Mouse (Mus musculus) left cerebral cortex, adult 11 months (tissue): Measurements from ENCODE around the gene Rer1.

Experiments
- DNase-seq: peaks from one replicate; pipeline ENCODE4 v3.0.0; 2022; ENCODE audit warnings: low spot score

Rer1 gene

GRCm38 (mm10) chr4:155086108-155087024 lies at the start of gene Rer1, which contains the start of gene Morn1:
Rer1 (minus strand) TSS chr4:155086382.
Morn1 (plus strand) TSS chr4:155086577.
- DNase-seq = peak; percentile 100

GRCm38 (mm10) chr4:155134686-155135172 lies 48.5 kb upstream of the Rer1 start:
- no peak for DNase-seq

GRCm38 (mm10) chr4:155133658-155134417 lies 47.7 kb upstream of the Rer1 start:
- DNase-seq = no peak

- DNase-seq = no peak
Measured at GRCm38 (mm10) chr4:155133188-155133587, 47.0 kb upstream of the Rer1 start.

DNA sequence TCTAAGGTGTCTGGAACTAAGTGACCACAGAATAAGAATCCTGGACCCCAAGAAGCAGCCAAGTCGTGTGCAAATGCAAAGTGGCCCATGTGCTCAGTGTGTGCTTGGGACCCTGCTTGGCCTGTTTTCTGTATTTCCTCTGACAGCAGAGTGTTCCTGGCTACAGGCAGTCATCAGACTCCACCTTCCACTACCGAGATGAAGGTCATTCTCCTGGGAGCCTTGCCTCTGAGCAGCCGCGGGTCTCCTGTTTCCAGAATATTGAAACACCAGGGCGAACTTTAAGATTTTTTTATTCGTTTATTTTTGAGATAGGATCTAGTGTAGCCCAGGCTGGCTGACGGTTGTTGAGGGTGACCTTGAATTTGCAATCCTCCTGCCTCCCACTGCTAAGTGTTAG lies 44.4 kb upstream of the Rer1 start:
- no peak for DNase-seq

GRCm38 (mm10) chr4:155129996-155130395 lies 43.8 kb upstream of the Rer1 start:
- peak; percentile 81 for DNase-seq

- DNase-seq = no peak
Measured at GRCm38 (mm10) chr4:155129132-155129917, 43.1 kb upstream of the Rer1 start.

DNA sequence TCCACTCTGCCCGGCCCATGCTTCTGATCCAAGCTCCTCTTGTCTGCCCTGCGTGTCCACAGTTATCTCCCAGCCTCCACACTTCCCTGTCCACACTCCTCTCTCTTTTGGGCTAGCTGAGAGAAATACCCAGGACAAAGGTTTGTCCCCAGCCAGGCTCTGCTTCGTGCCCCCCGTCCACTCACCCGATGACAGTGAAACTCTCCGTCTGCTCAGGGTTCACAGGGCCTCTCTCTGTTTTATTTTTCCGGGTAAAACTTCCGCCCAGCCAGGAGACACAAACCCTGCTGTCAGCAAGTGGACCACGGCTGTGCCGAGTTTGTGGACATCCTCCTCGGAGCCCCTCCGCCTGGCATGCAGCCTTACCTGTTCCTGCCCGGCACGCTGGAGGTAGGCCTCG lies 42.2 kb upstream of the Rer1 start:
- no peak for DNase-seq

- no peak for DNase-seq
Measured at GRCm38 (mm10) chr4:155126602-155127372, 40.6 kb upstream of the Rer1 start.

DNA sequence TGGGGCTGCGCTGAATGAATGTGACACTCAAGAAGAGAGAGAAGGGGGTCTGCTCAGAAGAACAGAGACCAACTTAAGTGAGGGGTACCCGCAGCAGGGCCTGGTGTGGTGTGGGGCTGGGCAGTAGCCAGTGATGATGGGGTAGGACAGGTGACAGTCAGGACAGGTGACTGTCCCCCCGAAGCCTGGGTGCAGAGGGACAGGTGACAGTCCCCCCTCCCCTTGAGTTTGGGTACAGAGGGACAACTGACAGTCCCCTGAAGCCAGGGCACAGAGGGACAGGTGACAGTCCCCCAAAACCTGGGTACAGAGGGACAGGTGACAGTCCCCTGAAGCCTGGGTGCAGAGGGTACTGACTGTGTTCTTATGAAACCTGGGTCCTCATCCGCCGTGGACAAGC lies 40.0 kb upstream of the Rer1 start:
- DNase-seq = no peak

DNA sequence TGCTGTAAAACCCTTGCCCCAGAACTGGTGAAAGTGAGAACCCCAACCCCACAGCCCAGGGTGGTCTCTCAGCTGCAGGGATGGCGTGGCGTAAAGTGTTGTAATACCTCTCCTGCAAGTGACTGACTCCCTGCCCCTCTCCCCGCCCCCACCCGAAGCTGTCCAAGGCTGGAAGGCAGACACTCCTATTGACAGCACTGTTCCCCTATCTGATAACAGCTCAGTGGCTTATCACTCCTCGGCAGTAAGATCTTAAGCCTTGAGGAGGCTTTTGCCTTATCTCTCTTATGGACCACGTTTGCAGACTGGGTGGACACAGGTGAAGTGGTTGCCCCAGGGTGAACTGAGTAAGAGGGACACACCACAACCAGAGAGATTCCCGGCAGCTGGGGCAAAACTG lies 39.1 kb upstream of the Rer1 start:
- no peak for DNase-seq

GRCm38 (mm10) chr4:155123868-155124534 lies 37.8 kb upstream of the Rer1 start:
- DNase-seq = no peak

- peak; percentile 95 for DNase-seq
Measured at GRCm38 (mm10) chr4:155122444-155123040, 36.4 kb upstream of the Rer1 start.

DNA sequence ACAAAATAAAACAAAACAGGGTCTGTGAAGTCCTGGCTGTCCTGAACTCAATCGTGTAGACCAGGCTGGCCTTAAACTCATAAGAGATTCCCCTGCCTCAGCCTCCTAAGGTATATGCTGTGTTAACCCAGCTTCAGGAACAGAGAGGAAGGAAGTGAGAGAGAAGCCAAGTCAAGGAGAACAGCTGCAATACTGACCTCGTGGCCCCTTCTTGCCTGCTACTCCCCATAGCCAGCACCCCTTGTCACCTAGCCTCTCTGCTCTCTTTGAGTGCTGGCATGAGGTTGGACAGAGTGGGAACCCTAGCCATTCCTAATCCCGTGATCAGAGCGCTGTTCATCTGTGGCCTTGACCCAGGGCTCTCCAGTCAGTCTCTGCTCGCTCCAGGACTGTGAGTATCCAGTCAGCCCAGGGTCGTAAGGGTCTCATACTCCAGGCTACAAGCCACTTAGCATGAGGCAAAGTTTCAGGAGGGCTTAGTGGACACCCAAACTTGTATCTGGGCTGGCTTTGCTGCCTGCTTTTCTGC lies 35.8 kb upstream of the Rer1 start:
- DNase-seq = no peak

- no peak for DNase-seq
Measured at GRCm38 (mm10) chr4:155121222-155121621, 35.0 kb upstream of the Rer1 start.

- DNase-seq = no peak
Measured at GRCm38 (mm10) chr4:155120583-155120982, 34.4 kb upstream of the Rer1 start.

GRCm38 (mm10) chr4:155120038-155120437 lies 33.9 kb upstream of the Rer1 start:
- no peak for DNase-seq

DNA sequence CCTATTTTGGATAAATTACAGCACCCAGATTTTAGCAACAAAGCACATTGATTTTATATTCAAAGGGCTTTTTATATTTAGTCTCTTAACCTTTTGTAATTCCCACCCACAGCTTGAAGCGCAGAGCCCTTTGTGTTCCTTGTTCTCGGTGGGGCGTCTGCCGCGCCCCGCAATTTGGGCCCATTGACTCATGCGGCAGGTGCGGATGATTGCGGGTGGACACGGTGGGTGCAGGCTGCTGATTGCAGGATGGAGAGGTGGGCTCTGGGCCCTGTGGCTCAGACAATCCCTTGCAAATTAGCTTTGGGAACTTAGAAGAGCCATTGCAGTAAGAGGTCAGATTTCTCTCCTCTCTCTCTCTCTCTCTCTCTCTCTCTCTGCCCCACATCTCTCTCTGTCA lies 32.1 kb upstream of the Rer1 start:
- no peak for DNase-seq

DNA sequence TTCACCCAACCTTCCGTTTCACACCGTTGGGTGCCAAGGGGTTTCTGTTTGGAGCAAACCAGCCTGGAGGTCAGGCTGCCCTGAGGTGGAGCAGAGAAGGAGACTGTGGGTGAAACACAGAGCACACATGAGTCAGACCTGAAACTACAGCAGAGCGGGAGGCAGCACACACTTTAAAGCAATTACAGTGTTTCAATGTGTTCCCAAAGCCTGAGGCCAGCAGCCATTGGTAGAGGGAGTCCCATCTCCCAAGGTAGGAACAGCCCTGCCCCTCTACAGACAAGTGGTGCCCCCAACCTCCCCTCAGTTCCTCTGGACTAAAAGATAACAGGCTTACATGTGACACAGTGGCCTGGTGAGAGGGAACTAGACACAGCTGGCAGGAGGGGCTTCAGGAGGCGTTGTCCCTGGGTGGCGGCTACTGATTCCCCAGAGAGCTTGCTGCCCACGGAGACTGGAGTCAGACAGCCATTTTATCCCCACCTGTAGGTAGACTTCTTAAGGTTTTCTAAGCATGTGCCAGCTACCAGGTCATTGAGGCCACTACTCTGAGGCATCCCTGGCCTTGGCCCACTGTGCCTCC lies 31.3 kb upstream of the Rer1 start:
- no peak for DNase-seq

DNA sequence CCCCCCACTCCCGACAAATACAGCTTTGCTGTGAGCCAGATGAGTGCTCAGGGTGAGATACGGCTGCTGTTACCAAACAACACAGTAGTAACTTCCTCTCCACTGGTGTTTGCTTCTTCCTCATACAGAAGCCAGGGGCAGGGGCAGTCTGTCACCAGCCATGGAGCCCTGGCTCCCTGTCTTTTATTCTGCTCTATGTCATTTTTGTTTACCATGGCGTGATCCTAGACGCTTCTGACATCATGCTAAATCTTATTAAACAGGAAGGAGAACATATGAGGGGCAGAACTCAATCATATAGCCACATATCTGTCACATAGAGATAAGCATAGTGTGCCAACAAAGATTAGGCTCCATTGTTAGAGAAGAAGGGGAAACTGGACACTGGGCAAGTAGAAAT lies 30.4 kb upstream of the Rer1 start:
- no peak for DNase-seq
